Mouse (Mus musculus) forebrain, embryonic 16.5 days (tissue): ENCODE measurements around the gene Tkfc. TPM values are rescaled to one million over a fixed set of nuclear protein-coding genes. Genes with fewer than 3 reads are reported as not detected.

Experiments
- ATAC-seq: fragments of 200-750 bp; cut with Nextera tagmentation; 2 replicates; pipeline ENCODE4 v1.8.0; 2017; ENCODE audit warnings: mild to moderate bottlenecking, moderate library complexity
- H3K27ac ChIP-seq: fragments of 300-500 bp; sonication (generic); 2 replicates; pipeline ENCODE4 v1.5.1; 2014; ENCODE audit warnings: low read length, control low read depth
- H3K27me3 ChIP-seq: fragments of 300-500 bp; sonication (generic); replicated peaks from 2 replicates; pipeline ENCODE4 v1.6.1; 2014; ENCODE audit warnings: low read length; ENCODE audit not compliant: control insufficient read depth, insufficient read depth
- H3K36me3 ChIP-seq: fragments of 300-500 bp; sonication (generic); 2 replicates; pipeline ENCODE4 v1.6.1; 2014; ENCODE audit not compliant: control insufficient read depth, insufficient read depth
- H3K4me1 ChIP-seq: fragments of 300-500 bp; sonication (generic); replicated peaks from 2 replicates; pipeline ENCODE4 v1.6.1; 2014; ENCODE audit warnings: low read length; ENCODE audit not compliant: control insufficient read depth, insufficient read depth
- H3K4me2 ChIP-seq: fragments of 300-500 bp; sonication (generic); 2 replicates; pipeline ENCODE4 v1.6.1; 2014; ENCODE audit warnings: mild to moderate bottlenecking, low read length, control low read depth
- H3K4me3 ChIP-seq: fragments of 300-500 bp; sonication (generic); replicated peaks from 2 replicates; pipeline ENCODE4 v1.5.1; 2014; ENCODE audit warnings: mild to moderate bottlenecking, low read length, control low read depth
- H3K9ac ChIP-seq: fragments of 300-500 bp; sonication (generic); replicated peaks from 2 replicates; pipeline ENCODE4 v1.6.1; 2014; ENCODE audit warnings: low read depth, low read length, control low read depth
- H3K9me3 ChIP-seq: fragments of 300-500 bp; sonication (generic); 2 replicates; pipeline ENCODE4 v1.6.1; 2016; ENCODE audit warnings: low read length; ENCODE audit not compliant: control insufficient read depth
- WGBS: fragments of 180-500 bp; shearing (Covaris S2); extraction: QIAGEN DNeasy Blood & Tissue Kit; methylation state at CpG from one replicate; pipeline ENCODE4 v1.1.7; 2014; 5-methylcytosine and 5-hydroxymethylcytosine counted together
- polyA plus RNA-seq: library from polyadenylated mRNA; unstranded; fragments of >200 nt; fragmentation: Nextera tagmentation; extraction: Ambion mirVana; gene quantifications from 2 replicates; pipeline ENCODE4 v1.2.1, GENCODE M21; 2015

Tkfc gene
- polyA plus RNA-seq = 24.9 and 27.1 TPM in 2 replicates

DNA sequence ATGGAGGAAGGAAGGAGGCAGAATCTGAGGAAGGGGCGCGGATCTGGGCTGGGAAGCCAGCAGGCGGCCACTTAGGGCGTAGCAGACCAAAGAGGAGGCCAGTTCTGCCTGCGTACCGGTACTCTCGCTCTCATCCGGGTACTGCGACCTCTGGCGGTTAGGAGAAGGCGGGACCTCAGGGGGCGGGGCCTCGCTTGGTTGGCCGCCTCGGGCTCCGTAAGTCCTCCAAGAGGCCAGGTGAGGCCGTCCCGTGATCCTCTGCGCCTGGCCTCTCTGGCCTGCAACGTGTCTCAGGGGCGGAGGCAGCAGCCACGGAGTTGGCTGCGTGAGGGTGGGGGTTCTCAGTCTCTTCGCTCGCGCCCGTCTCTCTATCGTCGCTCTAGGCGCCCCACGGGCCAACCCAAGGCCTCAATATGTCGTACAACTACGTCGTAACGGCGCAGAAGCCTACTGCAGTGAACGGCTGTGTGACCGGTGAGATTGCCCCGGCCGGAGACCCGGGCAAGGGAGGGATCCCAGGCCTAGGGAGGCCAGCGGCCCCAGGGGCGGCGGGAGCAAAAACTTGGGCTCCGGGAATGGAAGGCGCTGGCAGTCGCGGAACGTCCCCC lies at the start of gene Tkfc, which contains the start of gene Ddb1:
Tkfc (minus strand) TSS at position 362 of the 608 bp plus-strand sequence.
Ddb1 (plus strand) TSS at position 35 of the 608 bp plus-strand sequence.
- peak; percentile 95 for ATAC-seq
- H3K4me2 ChIP-seq = peak within 1 kb of the TSS; percentile 84
- peak within 1 kb of the TSS; percentile 94 for H3K9ac ChIP-seq
- no peaks in the 10 kb centered on the region for H3K9me3 ChIP-seq
- H3K27me3 ChIP-seq = no peaks in the 10 kb centered on the region
- peak within 1 kb of the TSS; percentile 90 for H3K27ac ChIP-seq
- peaks cover 32% of the 10 kb centered on the region for H3K4me1 ChIP-seq
- H3K36me3 ChIP-seq = peaks cover 14% of the 10 kb centered on the region
- WGBS = under 1% methylated on average over 49 of the region's 49 CpGs
- peak within 1 kb of the TSS; percentile 96 for H3K4me3 ChIP-seq

GRCm38 (mm10) chr19:10648156-10648555 lies 42.7 kb upstream of the Tkfc start:
- WGBS = 80% methylated on average over 8 of the region's 8 CpGs
- H3K9ac ChIP-seq = no peak overlapping the region
- H3K27ac ChIP-seq = no peak overlapping the region
- no peaks in the 10 kb centered on the region for H3K9me3 ChIP-seq
- no peaks in the 10 kb centered on the region for H3K4me1 ChIP-seq
- ATAC-seq = no peak
- no peak overlapping the region for H3K4me3 ChIP-seq
- no peaks in the 10 kb centered on the region for H3K36me3 ChIP-seq
- no peaks in the 10 kb centered on the region for H3K27me3 ChIP-seq
- H3K4me2 ChIP-seq = no peak overlapping the region

DNA sequence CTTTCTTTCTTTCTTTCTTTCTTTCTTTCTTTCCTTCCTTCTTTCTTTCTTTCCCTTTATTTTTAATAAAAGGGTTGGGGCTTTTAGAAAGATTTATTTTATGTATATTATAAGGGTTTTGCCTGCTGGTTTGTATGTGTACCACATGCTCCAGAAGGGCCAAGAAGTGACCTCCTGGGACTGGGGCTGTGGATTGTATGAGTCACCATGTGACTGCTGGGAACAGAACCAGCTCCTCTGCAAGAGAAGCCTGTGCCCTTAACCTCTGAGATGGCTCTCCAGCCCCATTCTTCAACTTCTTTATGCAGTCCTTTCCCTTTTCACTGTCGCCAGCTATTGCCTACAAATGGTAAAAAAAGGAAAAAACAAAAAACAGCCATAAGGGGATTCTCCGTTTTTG lies 40.2 kb upstream of the Tkfc start:
- Histone ChIP-seq H3K4me1 (no peaks in the 10 kb centered on the region), H3K4me2 (no peak overlapping the region), H3K9me3 (no peaks in the 10 kb centered on the region), H3K27me3 (no peaks in the 10 kb centered on the region), H3K4me3 (no peak overlapping the region), H3K27ac (no peak overlapping the region), H3K9ac (no peak overlapping the region), H3K36me3 (no peaks in the 10 kb centered on the region)
- WGBS = 84% methylated on average over 2 of the region's 2 CpGs
- ATAC-seq = no peak

GRCm38 (mm10) chr19:10640589-10641378 lies 35.3 kb upstream of the Tkfc start:
- Histone ChIP-seq H3K27ac (no peak overlapping the region), H3K9ac (no peak overlapping the region), H3K27me3 (no peaks in the 10 kb centered on the region), H3K4me3 (no peak overlapping the region), H3K36me3 (no peaks in the 10 kb centered on the region), H3K9me3 (no peaks in the 10 kb centered on the region), H3K4me1 (no peaks in the 10 kb centered on the region), H3K4me2 (no peak overlapping the region)
- ATAC-seq = no peak
- WGBS = 55% methylated on average over 13 of the region's 13 CpGs

GRCm38 (mm10) chr19:10640080-10640479 lies 34.6 kb upstream of the Tkfc start:
- Histone ChIP-seq H3K36me3 (no peaks in the 10 kb centered on the region), H3K4me1 (peaks cover 3% of the 10 kb centered on the region), H3K4me2 (no peak overlapping the region), H3K9me3 (no peaks in the 10 kb centered on the region), H3K27ac (no peak overlapping the region), H3K9ac (no peak overlapping the region), H3K27me3 (no peaks in the 10 kb centered on the region), H3K4me3 (no peak overlapping the region)
- no peak; the same call in 1 of the 2 replicates for ATAC-seq
- 17% methylated on average over 5 of the region's 5 CpGs for WGBS

DNA sequence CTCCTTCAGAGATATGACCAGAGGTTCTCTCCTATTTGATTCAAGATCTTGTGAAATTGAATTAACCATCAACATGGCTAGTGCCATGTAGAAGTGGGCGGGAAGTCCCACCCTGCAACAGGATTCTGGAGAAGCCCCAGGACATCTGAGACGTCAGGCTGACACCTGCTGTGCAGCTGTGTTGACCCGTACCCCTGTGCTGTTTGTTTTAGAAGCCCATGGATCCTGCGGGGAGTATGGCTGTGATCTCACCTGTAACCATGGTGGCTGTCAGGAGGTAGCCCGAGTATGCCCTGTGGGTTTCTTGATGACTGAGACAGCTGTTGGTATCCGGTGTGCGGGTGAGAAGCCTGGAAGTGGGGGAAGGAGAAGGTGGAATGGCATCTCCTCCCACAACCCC lies 32.4 kb upstream of the Tkfc start:
- no peak overlapping the region for H3K4me3 ChIP-seq
- H3K9ac ChIP-seq = no peak overlapping the region
- 70% methylated on average over 7 of the region's 7 CpGs for WGBS
- H3K4me2 ChIP-seq = no peak overlapping the region
- no peaks in the 10 kb centered on the region for H3K9me3 ChIP-seq
- H3K36me3 ChIP-seq = no peaks in the 10 kb centered on the region
- no peak overlapping the region for H3K27ac ChIP-seq
- no peaks in the 10 kb centered on the region for H3K27me3 ChIP-seq
- no peak for ATAC-seq
- peaks cover 14% of the 10 kb centered on the region for H3K4me1 ChIP-seq

DNA sequence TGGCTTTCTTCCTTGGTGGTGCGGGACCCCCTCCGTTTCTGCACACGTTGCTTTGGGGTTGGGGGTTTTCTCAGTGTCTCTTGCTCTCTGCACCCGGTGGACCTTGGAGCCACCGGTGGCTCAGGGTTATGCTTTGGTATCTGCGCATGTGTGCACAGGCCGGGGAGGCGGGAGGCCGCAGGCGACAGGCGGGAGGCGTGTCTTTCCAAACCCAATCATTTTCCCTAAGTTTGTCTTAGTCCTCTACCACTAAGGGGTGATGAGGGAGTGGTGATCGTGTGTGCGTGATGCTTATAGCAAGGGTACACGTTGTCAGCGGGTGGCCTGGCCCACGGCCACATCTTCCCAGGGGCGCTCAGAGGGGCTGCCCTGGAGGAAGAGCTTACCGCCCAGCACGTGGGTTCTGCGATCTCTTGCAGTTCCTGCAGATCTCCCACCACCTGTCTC lies 29.4 kb upstream of the Tkfc start:
- Histone ChIP-seq H3K4me3 (peak overlapping the region; percentile 47), H3K27ac (no peak overlapping the region), H3K9ac (peak overlapping the region; percentile 55), H3K27me3 (no peaks in the 10 kb centered on the region), H3K4me2 (peak overlapping the region; percentile 89), H3K4me1 (peaks cover 14% of the 10 kb centered on the region), H3K9me3 (no peaks in the 10 kb centered on the region), H3K36me3 (peaks cover 2% of the 10 kb centered on the region; the same call in 1 of the 2 replicates)
- WGBS = 3% methylated on average over 21 of the region's 21 CpGs
- peak; percentile 91 for ATAC-seq

GRCm38 (mm10) chr19:10634106-10634871 lies 28.8 kb upstream of the Tkfc start, which contains the start of gene Vwce:
Vwce (plus strand) TSS chr19:10634213.
- peak within 1 kb of the TSS; percentile 55 for H3K9ac ChIP-seq
- ATAC-seq = peak; percentile 69
- peaks cover 14% of the 10 kb centered on the region for H3K4me1 ChIP-seq
- peaks cover 8% of the 10 kb centered on the region; the same call in 1 of the 2 replicates for H3K36me3 ChIP-seq
- H3K4me3 ChIP-seq = peak within 1 kb of the TSS; percentile 47
- no peaks in the 10 kb centered on the region for H3K27me3 ChIP-seq
- peak within 1 kb of the TSS; percentile 89 for H3K4me2 ChIP-seq
- WGBS = 2% methylated on average over 32 of the region's 32 CpGs
- no peaks in the 10 kb centered on the region for H3K9me3 ChIP-seq
- H3K27ac ChIP-seq = no peak within 1 kb of the TSS
